Mouse (Mus musculus) natural killer cell, adult 2 months (primary cell): ENCODE data around the gene Lrrc74a.
A peak's percentile ranks its signal among the peaks of the same experiment; 100 is the strongest.

Source experiments
- DNase-seq, 2 experiments: peaks; one replicate each; pipeline ENCODE4 v3.0.0; 2022; ENCODE audit warnings: low spot score in 2 of 2

Lrrc74a gene

DNA sequence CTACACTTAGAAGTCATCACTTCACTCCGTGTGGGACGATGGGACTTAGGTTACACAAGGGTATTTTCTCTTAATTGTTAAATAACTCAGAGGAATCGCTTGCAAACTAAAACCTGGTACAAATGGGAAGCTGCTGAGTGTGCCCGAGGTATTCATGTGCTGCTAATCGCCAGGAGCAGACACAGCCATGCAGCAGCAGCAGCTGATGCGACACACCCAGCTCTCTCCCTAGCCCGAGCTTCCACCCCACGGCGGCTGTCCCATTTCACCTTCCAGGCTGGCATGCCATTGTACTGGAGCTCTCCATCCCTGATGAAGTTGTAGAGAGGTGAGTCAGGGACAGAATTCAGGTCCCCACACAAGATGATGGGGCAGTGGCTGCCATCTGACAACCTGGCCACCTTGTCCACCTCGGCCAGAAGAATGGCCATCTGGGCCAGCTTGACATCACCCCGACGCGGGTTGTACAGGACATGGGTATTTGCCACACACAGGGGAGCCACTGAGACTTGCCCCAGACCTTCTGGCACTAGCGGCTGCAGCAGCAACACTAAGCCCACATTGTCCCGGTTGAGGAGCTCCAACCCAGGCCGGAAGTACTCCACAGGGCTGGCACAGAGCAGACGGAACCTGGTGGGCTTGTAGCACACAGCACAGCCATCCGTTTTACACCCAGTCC lies 14.1 kb upstream of the Lrrc74a start:
- no peak for DNase-seq

DNA sequence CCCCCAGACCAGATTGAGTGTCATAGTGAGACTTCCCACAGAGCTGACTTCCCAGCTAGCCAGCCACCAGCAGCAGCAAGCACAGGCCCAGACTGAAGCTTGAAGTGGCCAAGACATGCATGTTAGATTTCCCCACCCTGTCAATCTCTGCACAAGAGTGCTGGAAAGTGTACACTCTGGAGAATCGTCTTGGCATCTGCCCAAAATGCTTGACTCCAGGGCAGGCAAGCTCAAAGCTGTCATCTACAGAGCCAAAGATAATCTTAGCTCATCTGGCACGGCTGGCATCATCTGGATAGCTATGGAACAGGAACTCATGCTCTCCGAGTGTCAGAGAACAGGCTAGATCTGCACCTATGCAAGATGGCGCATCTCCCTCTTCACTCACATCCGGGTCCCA lies 12.7 kb upstream of the Lrrc74a start:
- no peak for DNase-seq

DNA sequence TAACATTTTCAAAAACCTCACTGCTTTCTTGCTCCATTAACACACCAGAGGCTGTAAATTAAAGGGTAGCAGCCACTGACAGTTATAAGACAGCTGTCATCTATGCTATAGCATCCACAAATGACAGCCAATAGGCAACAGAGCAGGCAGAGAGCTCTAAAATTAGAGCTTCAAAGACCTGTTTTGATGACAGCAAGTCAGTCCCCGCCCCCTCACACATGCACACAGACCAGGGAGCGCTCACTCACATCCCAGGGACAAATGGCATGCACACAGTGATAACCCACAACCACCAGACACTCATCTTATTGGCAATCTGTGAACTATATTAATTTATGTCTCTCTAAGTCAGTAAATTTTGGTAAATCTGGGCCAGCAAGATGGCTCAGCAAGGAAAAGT lies 9.9 kb upstream of the Lrrc74a start:
- no peak for DNase-seq

DNA sequence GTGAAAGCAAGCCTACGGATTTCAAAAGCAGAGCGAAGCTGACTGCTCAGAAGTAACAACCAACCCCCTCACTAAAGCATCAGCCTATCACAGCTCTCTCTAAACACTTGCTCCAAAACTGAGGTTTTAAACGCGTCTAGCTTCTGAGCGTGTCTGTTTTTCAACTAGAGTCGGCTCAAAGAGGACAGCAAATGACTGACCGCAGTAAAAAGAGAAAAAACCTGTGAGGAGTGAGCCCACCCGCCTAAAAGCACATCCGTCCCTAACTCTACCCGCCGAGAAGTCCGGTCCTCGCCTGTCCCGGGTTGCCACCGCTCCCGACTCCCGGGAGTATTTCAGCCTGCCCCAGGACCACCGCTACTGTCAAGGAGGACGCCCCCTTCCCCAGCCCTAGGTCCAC lies 8.5 kb upstream of the Lrrc74a start:
- peak in 1 of 2 experiments; percentile 5 for DNase-seq

- peak; percentile 97 to 99 for DNase-seq
Measured at GRCm38 (mm10) chr12:86726120-86726640, 8.0 kb upstream of the Lrrc74a start, which contains the start of gene Angel1. TSS of gene Angel1 (minus strand) at chr12:86726460.

DNA sequence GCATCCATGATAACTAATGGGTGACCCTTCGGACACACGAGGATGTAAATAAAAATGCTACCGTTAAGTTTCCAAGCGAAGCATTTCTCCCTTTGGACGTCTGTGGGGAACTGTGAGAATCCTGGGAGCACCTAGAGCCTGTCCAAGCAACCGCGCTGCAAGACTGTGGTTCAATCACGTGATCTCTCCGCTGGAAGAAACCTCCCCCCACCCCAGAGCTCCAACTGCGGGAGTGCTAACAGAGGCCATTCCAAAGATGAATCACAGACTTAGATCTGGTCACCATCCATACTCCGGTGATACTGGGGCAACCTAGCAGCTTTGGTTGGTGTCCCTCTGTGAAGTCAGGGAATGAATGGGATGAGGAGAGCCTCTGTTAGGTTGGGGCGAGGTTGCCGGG lies 26.9 kb downstream of the Lrrc74a start:
- no peak for DNase-seq

- no peak for DNase-seq
Measured at GRCm38 (mm10) chr12:86764060-86764459, 29.9 kb downstream of the Lrrc74a start.

DNA sequence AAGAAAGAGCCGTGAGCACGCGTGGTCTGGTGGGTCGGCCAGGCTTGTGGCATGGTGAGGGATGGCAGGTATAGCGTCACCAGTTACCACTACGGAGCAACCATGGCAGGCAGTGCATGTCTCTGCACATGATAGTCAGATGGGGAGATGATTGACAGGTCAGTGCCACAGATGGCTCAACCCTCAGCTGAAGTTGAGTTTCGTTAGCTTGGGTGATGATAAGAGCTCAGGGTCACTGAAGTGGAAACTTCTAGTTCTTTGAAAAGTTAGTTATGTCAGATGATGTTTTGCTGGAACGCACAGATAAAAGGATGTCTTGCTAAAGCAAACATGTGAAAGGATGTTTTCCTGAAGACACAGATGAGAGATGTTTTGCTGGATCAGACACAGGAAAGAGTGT lies 32.3 kb downstream of the Lrrc74a start:
- DNase-seq, result no peak

DNA sequence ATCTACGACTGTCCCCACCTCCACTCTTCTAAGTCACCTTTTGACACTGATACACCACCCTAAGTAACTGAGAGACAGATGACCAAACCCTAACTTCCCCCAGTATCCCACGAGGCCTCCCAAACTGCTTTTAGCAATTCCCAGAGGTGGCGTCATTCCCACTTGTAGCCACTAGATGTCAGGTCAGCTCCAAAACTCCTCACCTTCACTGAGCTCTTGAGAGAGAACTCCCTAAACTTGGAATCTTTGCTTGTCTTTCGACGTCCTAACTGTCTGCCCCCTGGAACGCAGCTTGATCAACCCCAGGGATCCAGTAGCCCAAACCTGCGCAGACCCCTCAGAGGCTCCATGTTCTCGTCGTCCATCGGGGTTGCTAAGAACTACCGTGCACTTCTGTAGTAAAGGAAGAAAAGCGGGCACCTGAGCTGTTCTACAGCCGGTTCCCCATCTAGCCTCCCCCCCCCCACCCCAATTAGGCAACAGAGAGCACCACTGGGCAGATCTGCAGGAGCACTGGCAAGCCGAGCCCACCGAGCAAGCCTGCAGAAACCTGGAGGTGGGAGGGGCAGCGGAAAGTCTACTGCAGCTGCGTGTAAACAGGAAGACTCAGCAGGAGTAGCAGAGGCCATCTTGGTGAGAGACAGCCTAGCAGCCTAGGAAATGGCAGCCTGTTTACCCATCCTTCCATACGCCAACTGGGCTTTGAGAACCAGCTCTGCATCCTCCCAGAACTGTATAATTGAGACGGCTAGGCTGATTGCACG lies 33.9 kb downstream of the Lrrc74a start:
- DNase-seq, result peak in 1 of 2 experiments; percentile 12

- DNase-seq, result peak; percentile 66 to 79
Measured at GRCm38 (mm10) chr12:86768986-86769580, 34.9 kb downstream of the Lrrc74a start.

DNA sequence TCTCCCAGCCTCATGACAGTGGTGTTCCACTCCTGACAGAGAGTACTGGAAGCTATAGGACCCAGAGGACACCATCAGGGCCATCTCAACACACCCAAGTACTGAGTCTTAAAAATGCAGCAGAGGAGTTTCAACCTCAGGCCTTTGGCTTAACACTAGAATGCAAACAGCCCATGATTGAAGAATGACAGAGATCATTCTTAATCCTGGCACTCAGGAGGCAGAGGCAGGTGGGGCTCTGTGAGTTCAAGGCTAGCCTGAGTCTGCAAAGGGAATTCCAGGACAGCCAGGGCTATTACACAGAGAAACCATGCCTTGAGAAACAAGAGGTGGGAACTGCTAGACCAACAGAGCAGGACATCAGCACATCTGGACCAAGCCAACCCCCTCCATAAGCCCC lies 35.6 kb downstream of the Lrrc74a start:
- no peak for DNase-seq

- DNase-seq, result no peak
Measured at GRCm38 (mm10) chr12:86770261-86770670, 36.1 kb downstream of the Lrrc74a start.

DNA sequence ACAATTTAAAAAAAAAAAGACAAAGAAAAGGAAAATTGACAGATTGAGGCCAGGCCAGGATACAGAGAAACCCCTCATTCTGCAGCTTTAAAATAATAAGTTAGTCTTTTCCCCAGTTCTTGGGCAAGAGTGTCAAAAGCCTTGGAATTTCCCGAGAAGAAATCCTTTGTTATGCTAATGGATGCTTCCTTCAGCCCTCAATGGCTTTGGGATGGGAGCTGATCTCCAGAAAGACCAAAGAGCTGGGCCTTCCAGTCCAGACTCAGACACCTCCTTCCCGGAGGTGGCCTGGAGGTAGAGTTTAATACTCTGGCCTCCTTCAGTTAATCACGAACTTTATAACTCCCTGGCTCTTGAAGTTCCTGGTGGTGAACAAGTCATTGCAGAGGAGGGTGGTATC lies 36.8 kb downstream of the Lrrc74a start:
- DNase-seq, result no peak

GRCm38 (mm10) chr12:86771823-86772427 lies 37.8 kb downstream of the Lrrc74a start:
- peak; percentile 74 to 85 for DNase-seq

DNA sequence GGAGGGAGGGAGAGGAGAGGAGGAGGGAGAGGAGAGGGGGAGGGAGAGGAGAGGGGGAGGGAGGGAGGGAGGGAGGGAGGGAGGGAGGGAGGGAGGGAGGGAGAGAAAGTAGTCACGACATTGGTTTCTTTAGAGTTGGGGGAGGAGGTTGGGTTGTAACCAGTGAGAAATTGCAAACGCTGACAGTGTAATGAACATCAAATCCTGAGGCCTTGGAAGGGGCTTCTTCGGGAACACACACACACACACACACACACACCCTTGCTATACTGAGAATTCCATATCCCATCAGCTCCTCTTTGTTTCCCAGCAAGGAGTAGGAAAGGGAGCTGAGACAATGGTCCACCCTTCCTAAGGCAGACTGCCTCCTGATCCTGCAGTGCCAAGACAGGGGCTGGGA lies 38.4 kb downstream of the Lrrc74a start:
- DNase-seq, result no peak

DNA sequence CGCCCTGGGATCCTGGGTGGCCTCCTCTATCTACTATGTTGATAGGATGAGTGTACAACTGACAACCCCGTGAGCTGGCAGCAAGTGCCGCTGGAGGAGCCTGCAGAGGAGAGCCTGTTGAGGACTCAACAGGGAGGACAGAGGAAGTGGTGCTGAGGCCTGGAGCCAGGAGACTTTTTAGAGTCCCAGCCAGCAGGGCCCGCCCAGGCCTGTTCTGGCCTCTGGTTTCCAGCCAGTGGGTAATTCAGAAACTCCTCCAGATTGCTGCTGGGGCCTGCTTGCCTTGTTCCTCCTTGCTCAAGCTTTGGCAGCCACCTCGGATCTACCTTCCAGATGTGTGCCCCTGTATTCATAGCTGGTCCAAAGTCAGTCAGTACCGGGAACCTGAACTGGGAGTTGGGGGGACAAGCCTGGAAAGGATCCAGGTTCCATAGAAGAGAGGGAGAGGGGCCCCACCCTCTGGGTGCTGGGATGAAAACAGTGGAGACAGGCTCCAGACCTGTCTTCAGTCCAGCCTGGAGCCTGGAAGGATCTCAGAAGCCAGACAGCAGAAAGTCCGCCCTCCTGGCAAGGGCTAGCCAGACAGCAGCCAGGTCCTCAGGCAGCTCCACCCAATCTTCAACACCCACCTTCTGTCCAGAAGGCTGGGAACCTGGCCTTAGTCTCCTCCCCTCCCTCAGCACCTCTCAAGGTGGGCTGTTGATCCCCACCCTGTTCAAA lies 41.6 kb downstream of the Lrrc74a start:
- DNase-seq, result no peak

GRCm38 (mm10) chr12:86776341-86776860 lies 42.2 kb downstream of the Lrrc74a start:
- no peak for DNase-seq

DNA sequence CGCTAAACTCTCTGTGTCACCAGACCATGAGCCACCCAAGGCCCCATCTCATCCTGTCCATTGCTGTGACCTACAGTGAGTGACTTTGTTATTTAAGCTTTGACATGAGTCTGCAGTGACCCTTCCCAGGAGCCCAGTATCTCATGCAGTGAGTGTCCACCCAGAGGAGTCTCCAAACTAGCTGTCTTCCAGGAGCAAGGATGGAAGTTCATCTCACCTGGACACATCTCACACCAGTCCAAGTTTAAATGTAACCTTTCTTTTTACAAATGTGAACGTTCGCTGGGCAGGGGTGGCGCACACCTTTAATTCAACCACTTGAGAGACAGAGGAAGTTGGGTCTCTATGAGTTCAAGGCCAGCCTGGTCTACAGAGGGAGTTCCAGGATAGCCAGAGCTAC lies 44.4 kb downstream of the Lrrc74a start:
- DNase-seq, result no peak

- DNase-seq, result no peak
Measured at GRCm38 (mm10) chr12:86779206-86779989, 45.2 kb downstream of the Lrrc74a start.

- no peak for DNase-seq
Measured at GRCm38 (mm10) chr12:86781654-86782202, 47.6 kb downstream of the Lrrc74a start.
